Mouse (Mus musculus) liver, embryonic 16.5 days (tissue): ENCODE data around the gene Pipox. TPM values are rescaled to one million over a fixed set of nuclear protein-coding genes. Genes with fewer than 3 reads are reported as not detected.

ENCODE experiments used
- ATAC-seq: fragments of 200-750 bp; cut with Nextera tagmentation; 2 replicates; pipeline ENCODE4 v1.8.0; 2017; ENCODE audit warnings: low read depth, mild to moderate bottlenecking, moderate number of reproducible peaks, moderate library complexity
- H3K27ac ChIP-seq: fragments of 300-500 bp; sonication (generic); 2 replicates; pipeline ENCODE4 v1.5.1; 2014; ENCODE audit warnings: mild to moderate bottlenecking, low read length
- H3K27me3 ChIP-seq: fragments of 300-500 bp; sonication (generic); 2 replicates; pipeline ENCODE4 v1.6.1; 2014; ENCODE audit warnings: low read depth, low read length, mixed read lengths; ENCODE audit not compliant: control insufficient read depth, insufficient read depth
- H3K36me3 ChIP-seq: fragments of 300-500 bp; sonication (generic); 2 replicates; pipeline ENCODE4 v1.6.1; 2014; ENCODE audit warnings: mild to moderate bottlenecking; ENCODE audit not compliant: control insufficient read depth, insufficient read depth
- H3K4me1 ChIP-seq: fragments of 300-500 bp; sonication (generic); 2 replicates; pipeline ENCODE4 v1.6.1; 2014; ENCODE audit warnings: low read depth, low read length, mixed read lengths; ENCODE audit not compliant: control insufficient read depth
- H3K4me2 ChIP-seq: fragments of 300-500 bp; sonication (generic); 2 replicates; pipeline ENCODE4 v1.6.1; 2014; ENCODE audit warnings: low read depth, low read length, mixed read lengths
- H3K4me3 ChIP-seq: fragments of 300-500 bp; sonication (generic); 2 replicates; pipeline ENCODE4 v1.5.1; 2014; ENCODE audit warnings: low read depth, mild to moderate bottlenecking, low read length
- H3K9ac ChIP-seq: fragments of 300-500 bp; sonication (generic); 2 replicates; pipeline ENCODE4 v1.6.1; 2014; ENCODE audit warnings: low read depth, low read length
- H3K9me3 ChIP-seq: fragments of 300-500 bp; sonication (generic); replicated peaks from 2 replicates; pipeline ENCODE4 v1.6.1; 2016; ENCODE audit warnings: low read length; ENCODE audit not compliant: control insufficient read depth
- WGBS: fragments of 180-500 bp; shearing (Covaris S2); extraction: QIAGEN DNeasy Blood & Tissue Kit; methylation state at CpG from one replicate; pipeline ENCODE4 v1.1.7; 2014; ENCODE audit not compliant: insufficient replicate concordance; 5-methylcytosine and 5-hydroxymethylcytosine counted together
- polyA plus RNA-seq: library from polyadenylated mRNA; unstranded; fragments of >200 nt; fragmentation: Nextera tagmentation; extraction: Ambion mirVana; gene quantifications from 2 replicates; pipeline ENCODE4 v1.2.1, GENCODE M21; 2015

Pipox gene
- polyA plus RNA-seq, 1 experiment from 2014 or later, result 43.8 TPM

DNA sequence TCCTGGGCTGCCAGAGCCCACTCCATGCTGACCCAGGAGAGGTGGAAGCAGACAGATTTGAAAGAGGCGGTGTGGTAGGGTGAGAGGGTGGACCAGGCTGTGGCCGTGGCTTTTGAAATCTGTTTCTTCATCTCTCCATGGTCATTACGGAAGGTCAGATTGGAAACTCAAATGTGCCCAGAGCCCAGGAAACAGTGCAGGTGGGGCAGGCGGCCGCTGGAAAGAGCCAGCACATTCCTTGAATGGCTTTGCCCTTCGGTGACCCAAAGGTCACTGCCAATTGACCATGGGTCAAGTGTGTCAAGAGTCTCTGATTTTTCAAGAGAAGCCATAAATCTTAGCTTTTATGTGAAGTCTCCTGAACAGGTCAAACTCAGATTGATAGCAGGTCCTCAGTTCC, 19.6 kb upstream of the Pipox start:
- H3K27me3 ChIP-seq, result peaks cover 36% of the 10 kb centered on the region

DNA sequence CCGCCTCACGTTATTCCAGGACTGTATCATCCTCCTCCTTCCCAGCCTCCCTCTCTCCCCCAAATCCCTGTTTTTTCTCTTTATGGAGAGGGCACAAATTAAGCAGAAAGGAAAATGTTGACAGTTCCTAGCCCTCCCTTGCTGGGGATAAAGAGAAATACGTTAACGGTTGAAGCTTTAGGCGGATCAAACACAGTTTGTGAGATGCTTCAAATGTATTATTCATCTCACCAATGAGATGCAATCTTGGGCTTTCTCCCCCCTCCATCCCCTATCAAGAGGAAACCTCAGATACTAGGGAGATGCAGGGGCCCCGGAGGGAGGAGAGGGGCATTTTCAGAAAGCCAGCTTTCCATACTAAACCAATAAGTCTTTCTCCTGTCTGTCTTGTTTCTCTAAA, 15.9 kb upstream of the Pipox start:
- Histone ChIP-seq H3K27ac (no peak overlapping the region), H3K9me3 (no peaks in the 10 kb centered on the region), H3K27me3 (peaks cover 25% of the 10 kb centered on the region), H3K4me3 (no peak overlapping the region), H3K4me1 (no peaks in the 10 kb centered on the region), H3K36me3 (no peaks in the 10 kb centered on the region), H3K9ac (no peak overlapping the region), H3K4me2 (no peak overlapping the region)
- no peak for ATAC-seq
- 27% methylated on average over 6 of the region's 6 CpGs for WGBS

More for the DNA sequence above, 19.6 kb upstream of the Pipox start:
- Histone ChIP-seq H3K36me3 (no peaks in the 10 kb centered on the region), H3K4me3 (no peak overlapping the region), H3K4me2 (no peak overlapping the region), H3K9ac (no peak overlapping the region), H3K27ac (no peak overlapping the region), H3K4me1 (no peaks in the 10 kb centered on the region), H3K9me3 (no peaks in the 10 kb centered on the region)
- no peak for ATAC-seq
- 50% methylated on average over 6 of the region's 6 CpGs for WGBS

DNA sequence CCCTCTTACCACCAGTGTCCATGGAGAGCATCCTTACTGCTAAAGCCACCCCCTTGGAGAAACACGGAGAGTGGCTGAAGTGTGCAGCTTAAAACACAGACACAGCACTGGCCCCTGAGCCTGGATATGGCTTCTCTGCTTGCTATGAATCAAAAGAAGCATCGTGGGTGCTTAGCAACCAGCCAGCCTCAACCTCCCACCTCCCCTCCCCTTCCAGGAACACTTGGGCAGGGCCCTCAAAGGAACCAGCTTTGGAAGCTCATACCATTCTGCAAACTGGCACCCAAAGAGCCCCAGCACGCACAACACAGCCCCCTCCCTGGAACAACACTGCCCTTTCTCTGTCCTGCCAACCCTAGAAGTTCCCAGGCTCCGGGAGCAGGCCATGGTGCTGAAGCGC, 15.5 kb upstream of the Pipox start:
- Histone ChIP-seq H3K9ac (no peak overlapping the region), H3K27ac (no peak overlapping the region), H3K36me3 (no peaks in the 10 kb centered on the region), H3K4me3 (no peak overlapping the region), H3K9me3 (no peaks in the 10 kb centered on the region), H3K4me1 (no peaks in the 10 kb centered on the region), H3K27me3 (peaks cover 21% of the 10 kb centered on the region), H3K4me2 (no peak overlapping the region)
- ATAC-seq, result no peak
- WGBS, result 26% methylated on average over 5 of the region's 5 CpGs

DNA sequence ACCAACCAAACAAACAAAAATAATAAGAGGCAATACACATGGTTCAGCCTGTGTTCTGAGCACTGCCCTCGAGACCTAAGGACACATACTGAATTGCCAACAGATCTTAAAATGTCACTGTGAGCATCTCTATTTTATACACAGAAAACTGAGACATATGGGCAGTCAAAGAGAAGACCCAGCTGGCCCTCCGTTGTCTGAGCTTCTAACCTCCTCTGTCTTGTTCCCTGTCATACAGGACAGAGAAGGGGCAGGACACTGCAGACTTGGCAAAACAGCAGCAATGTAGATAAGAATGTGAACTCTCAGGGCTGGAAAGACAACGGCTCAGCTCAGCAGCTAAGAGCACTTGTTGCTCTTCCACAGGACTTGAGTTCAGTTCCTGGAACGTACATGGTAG, 14.6 kb upstream of the Pipox start:
- H3K36me3 ChIP-seq, result no peaks in the 10 kb centered on the region
- H3K4me2 ChIP-seq, result no peak overlapping the region
- H3K9me3 ChIP-seq, result no peaks in the 10 kb centered on the region
- no peak overlapping the region for H3K27ac ChIP-seq
- WGBS, result 45% methylated on average over 4 of the region's 4 CpGs
- H3K27me3 ChIP-seq, result peaks cover 12% of the 10 kb centered on the region
- H3K4me3 ChIP-seq, result no peak overlapping the region
- no peak overlapping the region for H3K9ac ChIP-seq
- no peaks in the 10 kb centered on the region for H3K4me1 ChIP-seq
- ATAC-seq, result no peak

DNA sequence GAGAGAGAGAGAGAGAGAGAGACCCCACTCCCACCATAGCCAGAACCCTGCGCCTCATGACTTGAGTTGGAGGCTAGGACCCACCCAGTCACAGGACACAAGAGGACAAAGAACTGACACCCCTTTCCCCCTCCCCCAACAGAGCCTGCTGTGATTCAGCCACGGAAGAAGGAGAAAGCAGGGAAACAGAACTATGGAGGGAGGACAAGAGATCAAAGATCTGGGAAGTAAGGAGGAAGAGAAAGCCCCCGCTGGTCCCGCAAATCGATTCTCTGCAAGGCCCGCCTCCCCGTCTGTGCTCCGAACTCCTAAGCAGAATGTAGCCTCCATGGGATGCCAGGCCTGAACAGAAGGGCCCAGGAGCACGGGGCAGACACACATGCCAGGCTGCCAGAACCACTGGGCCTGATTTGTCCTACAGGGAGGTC, 12.9 kb upstream of the Pipox start:
- H3K4me2 ChIP-seq, result no peak overlapping the region
- WGBS, result 16% methylated on average over 9 of the region's 9 CpGs

DNA sequence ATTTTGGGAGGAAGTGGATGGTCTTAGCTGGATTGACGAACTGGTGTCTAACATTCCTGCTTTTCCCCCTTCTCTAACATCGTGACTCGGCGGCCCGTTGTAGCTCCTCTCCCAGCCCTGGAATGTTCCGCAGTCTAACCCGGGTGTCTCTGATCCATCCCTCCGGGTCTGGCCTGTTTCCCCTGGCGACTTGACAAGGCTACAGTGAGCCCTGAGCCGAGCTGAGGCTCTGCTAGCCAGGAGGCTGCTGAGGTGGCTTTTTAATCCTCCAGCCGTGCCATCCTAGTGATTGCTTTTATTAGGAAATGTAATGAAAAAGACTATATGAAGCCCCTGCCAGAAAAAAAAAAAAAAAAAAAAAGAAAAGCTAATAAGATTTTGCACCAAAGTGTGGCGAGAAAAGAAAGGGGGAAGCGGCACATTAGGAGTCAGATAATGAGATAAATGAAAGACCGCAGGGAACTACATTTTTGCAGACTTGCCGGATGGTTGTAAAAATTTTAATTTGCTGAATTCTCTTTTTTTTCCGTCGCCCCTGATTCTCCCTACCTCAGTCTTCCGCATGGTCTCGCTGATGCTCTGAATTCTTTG, 12.3 kb upstream of the Pipox start:
- Histone ChIP-seq H3K27me3 (peaks cover 5% of the 10 kb centered on the region; the same call in 1 of the 2 replicates), H3K4me3 (no peak overlapping the region), H3K9ac (no peak overlapping the region), H3K36me3 (no peaks in the 10 kb centered on the region), H3K9me3 (no peaks in the 10 kb centered on the region), H3K27ac (no peak overlapping the region), H3K4me1 (no peaks in the 10 kb centered on the region), H3K4me2 (no peak overlapping the region)
- no peak for ATAC-seq
- WGBS, result 44% methylated on average over 19 of the region's 19 CpGs

More for the DNA sequence above, 12.9 kb upstream of the Pipox start:
- no peaks in the 10 kb centered on the region for H3K9me3 ChIP-seq
- no peak for ATAC-seq
- H3K9ac ChIP-seq, result no peak overlapping the region
- no peak overlapping the region for H3K27ac ChIP-seq
- H3K4me3 ChIP-seq, result no peak overlapping the region
- H3K4me1 ChIP-seq, result no peaks in the 10 kb centered on the region
- no peaks in the 10 kb centered on the region for H3K36me3 ChIP-seq
- peaks cover 5% of the 10 kb centered on the region; the same call in 1 of the 2 replicates for H3K27me3 ChIP-seq

DNA sequence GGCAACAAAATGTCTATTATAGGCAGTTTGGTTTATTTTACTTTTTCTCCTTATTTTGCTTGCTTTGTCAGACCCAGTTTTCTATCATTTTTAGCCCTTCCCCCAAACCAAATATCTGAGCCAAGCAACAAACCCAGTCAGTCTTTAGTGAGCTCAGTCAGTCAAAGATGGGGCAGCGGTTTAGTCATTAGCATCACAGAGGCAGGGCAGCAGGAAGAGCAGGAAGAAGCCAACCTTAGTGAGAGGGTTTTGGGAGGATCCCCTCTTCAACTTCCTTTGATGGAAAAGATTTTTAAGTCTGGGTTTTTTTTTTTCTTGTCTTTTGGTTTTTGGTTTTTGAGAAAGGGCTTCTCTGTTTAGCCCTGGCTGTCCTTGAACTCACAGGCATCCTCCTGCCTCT, 10.8 kb upstream of the Pipox start:
- ATAC-seq, result no peak
- Histone ChIP-seq H3K9ac (no peak overlapping the region), H3K27ac (no peak overlapping the region), H3K4me3 (no peak overlapping the region), H3K36me3 (no peaks in the 10 kb centered on the region), H3K27me3 (peaks cover 5% of the 10 kb centered on the region; the same call in 1 of the 2 replicates), H3K9me3 (no peaks in the 10 kb centered on the region), H3K4me2 (no peak overlapping the region), H3K4me1 (peaks cover 3% of the 10 kb centered on the region; the same call in 1 of the 2 replicates)
- WGBS, result 47% methylated on average over 1 of the region's 1 CpGs

DNA sequence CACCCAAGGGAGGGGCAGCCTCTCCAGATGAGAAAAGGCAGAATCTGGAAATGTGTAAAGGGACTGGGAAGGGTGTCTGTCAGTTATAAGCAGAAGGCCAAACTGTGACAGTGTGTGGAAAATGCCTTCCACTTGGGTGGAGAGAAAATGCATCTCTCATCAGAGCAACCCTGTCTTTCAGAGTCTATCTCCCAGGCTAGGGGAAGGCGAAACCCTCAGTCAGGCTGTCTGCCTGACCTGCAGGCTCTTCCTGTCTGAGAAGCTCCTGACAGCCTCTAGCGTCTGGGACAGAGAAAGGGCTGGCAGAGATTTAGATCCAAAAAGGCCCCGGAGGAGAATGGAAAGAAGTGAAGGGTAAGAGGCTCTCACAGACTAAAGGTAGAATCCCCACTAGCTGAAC, 9.9 kb upstream of the Pipox start:
- H3K9ac ChIP-seq, result no peak overlapping the region
- H3K4me3 ChIP-seq, result no peak overlapping the region
- no peaks in the 10 kb centered on the region for H3K36me3 ChIP-seq
- 35% methylated on average over 3 of the region's 3 CpGs for WGBS
- no peak overlapping the region for H3K4me2 ChIP-seq
- peaks cover 3% of the 10 kb centered on the region; the same call in 1 of the 2 replicates for H3K4me1 ChIP-seq
- H3K27me3 ChIP-seq, result peaks cover 5% of the 10 kb centered on the region; the same call in 1 of the 2 replicates
- H3K27ac ChIP-seq, result no peak overlapping the region
- no peak for ATAC-seq
- no peaks in the 10 kb centered on the region for H3K9me3 ChIP-seq

DNA sequence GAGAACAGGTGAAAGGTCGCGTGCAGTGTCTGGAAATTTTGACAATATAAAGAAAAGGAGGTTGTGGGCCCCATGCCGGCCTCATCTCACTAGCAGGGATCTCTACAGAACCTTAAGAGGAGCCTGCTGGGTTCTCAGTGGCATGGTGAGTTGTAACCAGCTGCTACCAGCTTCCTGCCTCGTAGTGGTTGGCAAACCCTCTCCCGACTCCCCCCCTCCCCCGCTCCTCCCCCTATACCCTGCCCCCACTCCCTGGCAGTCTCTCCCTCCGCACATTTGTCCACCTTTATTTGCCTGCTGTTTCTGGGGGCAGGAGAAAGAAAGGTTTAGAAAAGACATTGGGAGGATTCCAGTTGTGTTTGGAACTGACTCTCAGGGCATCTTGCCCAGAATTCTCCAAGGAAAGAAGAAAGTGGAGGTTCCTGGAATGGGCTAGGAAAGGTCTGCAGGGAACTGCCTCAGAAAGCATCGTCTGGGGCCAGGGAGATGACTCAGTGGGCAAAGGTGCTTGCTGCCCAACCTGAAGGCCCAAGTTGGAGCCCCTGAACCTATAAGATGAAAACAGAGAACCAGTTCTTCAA, 8.0 kb upstream of the Pipox start:
- H3K4me1 ChIP-seq, result peaks cover 3% of the 10 kb centered on the region; the same call in 1 of the 2 replicates
- no peak for ATAC-seq
- H3K27ac ChIP-seq, result no peak overlapping the region
- H3K9ac ChIP-seq, result no peak overlapping the region
- H3K9me3 ChIP-seq, result no peaks in the 10 kb centered on the region
- no peaks in the 10 kb centered on the region for H3K36me3 ChIP-seq
- no peak overlapping the region for H3K4me3 ChIP-seq
- peaks cover 12% of the 10 kb centered on the region for H3K27me3 ChIP-seq
- WGBS, result 47% methylated on average over 8 of the region's 8 CpGs
- no peak overlapping the region for H3K4me2 ChIP-seq
